Mouse (Mus musculus) forebrain, embryonic 14.5 days (tissue): ENCODE measurements around the gene Serpini1. TPM values are rescaled to one million over a fixed set of nuclear protein-coding genes. Genes with fewer than 3 reads are reported as not detected.
"Not testable (repeated sequence)": the region's sequence is repeated elsewhere in the genome, so short reads cannot be mapped to it uniquely, and the experiment has no call there.

Experiments used
- ATAC-seq: fragments of 200-750 bp; cut with Nextera tagmentation; 2 replicates; pipeline ENCODE4 v1.8.0; 2017; ENCODE audit warnings: mild to moderate bottlenecking, moderate library complexity
- DNase-seq: peaks from one replicate; pipeline ENCODE4 v3.0.0-alpha.2; 2015; ENCODE audit warnings: low spot score
- H3K27ac ChIP-seq: fragments of 300-500 bp; sonication (generic); 2 replicates; pipeline ENCODE4 v1.5.1; 2014; ENCODE audit warnings: low read depth, mild to moderate bottlenecking, control low read depth, low read length, moderate library complexity
- H3K27me3 ChIP-seq: fragments of 300-500 bp; sonication (generic); replicated peaks from 2 replicates; pipeline ENCODE4 v1.6.1; 2014; ENCODE audit warnings: low read length, control low read depth, mixed read lengths; ENCODE audit not compliant: control insufficient read depth, insufficient read depth
- H3K36me3 ChIP-seq: fragments of 300-500 bp; sonication (generic); 2 replicates; pipeline ENCODE4 v1.6.1; 2014; ENCODE audit warnings: low read length, control low read depth; ENCODE audit not compliant: control insufficient read depth, insufficient read depth
- H3K4me1 ChIP-seq: fragments of 300-500 bp; sonication (generic); 2 replicates; pipeline ENCODE4 v1.6.1; 2014; ENCODE audit warnings: antibody characterized with exemption, low read length, control low read depth; ENCODE audit not compliant: control insufficient read depth, insufficient read depth
- H3K4me2 ChIP-seq: fragments of 300-500 bp; sonication (generic); 2 replicates; pipeline ENCODE4 v1.6.1; 2014; ENCODE audit warnings: mild to moderate bottlenecking, control low read depth, low read length
- H3K4me3 ChIP-seq: fragments of 300-500 bp; sonication (generic); 2 replicates; pipeline ENCODE4 v1.5.1; 2014; ENCODE audit warnings: low read depth, low read length, control low read depth
- H3K9ac ChIP-seq: fragments of 300-500 bp; sonication (generic); 2 replicates; pipeline ENCODE4 v1.6.1; 2014; ENCODE audit warnings: mild to moderate bottlenecking, low read length, control low read depth, moderate library complexity
- H3K9me3 ChIP-seq: fragments of 300-500 bp; sonication (generic); replicated peaks from 2 replicates; pipeline ENCODE4 v1.6.1; 2016; ENCODE audit warnings: low read length, control low read depth, mixed read lengths; ENCODE audit not compliant: control insufficient read depth
- WGBS: fragments of 180-500 bp; shearing (Covaris S2); extraction: QIAGEN DNeasy Blood & Tissue Kit; methylation state at CpG from one replicate; pipeline ENCODE4 v1.1.7; 2014; 5-methylcytosine and 5-hydroxymethylcytosine counted together
- polyA plus RNA-seq: library from polyadenylated mRNA; unstranded; fragments of >200 nt; fragmentation: Nextera tagmentation; extraction: Ambion mirVana; gene quantifications from 2 replicates; pipeline ENCODE4 v1.2.1, GENCODE M21; 2014

Gene Serpini1
- polyA plus RNA-seq, 1 experiment from 2014 or later, result 119 TPM

GRCm38 (mm10) chr3:75651603-75652115, 94.3 kb downstream of the Serpini1 start:
- 75% methylated on average over 2 of the region's 2 CpGs for WGBS
- Histone ChIP-seq H3K4me1 (no peaks in the 10 kb centered on the region), H3K27ac (no peak overlapping the region), H3K9ac (no peak overlapping the region), H3K9me3 (no peaks in the 10 kb centered on the region), H3K36me3 (no peaks in the 10 kb centered on the region), H3K4me2 (no peak overlapping the region), H3K4me3 (no peak overlapping the region), H3K27me3 (no peaks in the 10 kb centered on the region)
- ATAC-seq (no peak), DNase-seq (no peak)

GRCm38 (mm10) chr3:75653901-75654300, 96.6 kb downstream of the Serpini1 start:
- H3K4me2 ChIP-seq, H3K36me3 ChIP-seq, ATAC-seq, H3K9me3 ChIP-seq, H3K27me3 ChIP-seq, H3K4me3 ChIP-seq, H3K27ac ChIP-seq, H3K9ac ChIP-seq, H3K4me1 ChIP-seq, DNase-seq: not testable (repeated sequence)
- 68% methylated on average over 4 of the region's 4 CpGs for WGBS

GRCm38 (mm10) chr3:75655578-75656344, 98.4 kb downstream of the Serpini1 start:
- no peaks in the 10 kb centered on the region for H3K36me3 ChIP-seq
- 74% methylated on average over 6 of the region's 6 CpGs for WGBS
- DNase-seq, result no peak
- H3K4me2 ChIP-seq, result no peak overlapping the region
- no peaks in the 10 kb centered on the region for H3K27me3 ChIP-seq
- H3K4me3 ChIP-seq, result no peak overlapping the region
- H3K9me3 ChIP-seq, result no peaks in the 10 kb centered on the region
- H3K9ac ChIP-seq, result no peak overlapping the region
- no peak overlapping the region for H3K27ac ChIP-seq
- H3K4me1 ChIP-seq, result no peaks in the 10 kb centered on the region
- ATAC-seq, result no peak

GRCm38 (mm10) chr3:75666962-75667361, 109.6 kb downstream of the Serpini1 start:
- no peak for DNase-seq
- no peaks in the 10 kb centered on the region for H3K9me3 ChIP-seq
- WGBS, result 91% methylated on average over 3 of the region's 3 CpGs
- no peaks in the 10 kb centered on the region for H3K4me1 ChIP-seq
- H3K4me2 ChIP-seq, result no peak overlapping the region
- H3K27me3 ChIP-seq, result no peaks in the 10 kb centered on the region
- H3K36me3 ChIP-seq, result no peaks in the 10 kb centered on the region
- H3K9ac ChIP-seq, result no peak overlapping the region
- ATAC-seq, result no peak
- H3K4me3 ChIP-seq, result no peak overlapping the region
- H3K27ac ChIP-seq, result no peak overlapping the region

- no peak for ATAC-seq
- Histone ChIP-seq H3K4me3 (no peak overlapping the region), H3K4me1 (no peaks in the 10 kb centered on the region)
Measured at GRCm38 (mm10) chr3:75670425-75670824, 113.1 kb downstream of the Serpini1 start.

GRCm38 (mm10) chr3:75682881-75683280, 125.5 kb downstream of the Serpini1 start:
- Histone ChIP-seq H3K4me2 (no peak overlapping the region), H3K4me1 (no peaks in the 10 kb centered on the region), H3K4me3 (no peak overlapping the region), H3K9me3 (no peaks in the 10 kb centered on the region), H3K27me3 (no peaks in the 10 kb centered on the region), H3K36me3 (no peaks in the 10 kb centered on the region), H3K27ac (no peak overlapping the region), H3K9ac (no peak overlapping the region)
- ATAC-seq, result no peak
- DNase-seq, result no peak

More at GRCm38 (mm10) chr3:75670425-75670824, 113.1 kb downstream of the Serpini1 start:
- H3K27me3 ChIP-seq, result no peaks in the 10 kb centered on the region
- H3K9ac ChIP-seq, result no peak overlapping the region
- WGBS, result 60% methylated on average over 1 of the region's 1 CpGs
- no peak for DNase-seq
- no peak overlapping the region for H3K27ac ChIP-seq
- no peak overlapping the region for H3K4me2 ChIP-seq
- H3K36me3 ChIP-seq, result no peaks in the 10 kb centered on the region
- no peaks in the 10 kb centered on the region for H3K9me3 ChIP-seq

GRCm38 (mm10) chr3:75686775-75687174, 129.4 kb downstream of the Serpini1 start:
- WGBS, result 83% methylated on average over 2 of the region's 2 CpGs

GRCm38 (mm10) chr3:75687187-75687825, 130.0 kb downstream of the Serpini1 start:
- Histone ChIP-seq H3K4me1 (no peaks in the 10 kb centered on the region), H3K4me3 (no peak overlapping the region), H3K27ac (no peak overlapping the region), H3K9ac (no peak overlapping the region), H3K36me3 (no peaks in the 10 kb centered on the region), H3K4me2 (no peak overlapping the region), H3K9me3 (no peaks in the 10 kb centered on the region), H3K27me3 (no peaks in the 10 kb centered on the region)
- ATAC-seq (no peak), DNase-seq (no peak)
- 74% methylated on average over 3 of the region's 3 CpGs for WGBS

More at GRCm38 (mm10) chr3:75686775-75687174, 129.4 kb downstream of the Serpini1 start:
- H3K4me2 ChIP-seq, result no peak overlapping the region
- no peak overlapping the region for H3K9ac ChIP-seq
- DNase-seq (no peak), ATAC-seq (no peak)
- no peaks in the 10 kb centered on the region for H3K36me3 ChIP-seq
- no peak overlapping the region for H3K4me3 ChIP-seq
- no peaks in the 10 kb centered on the region for H3K4me1 ChIP-seq
- no peaks in the 10 kb centered on the region for H3K27me3 ChIP-seq
- H3K27ac ChIP-seq, result no peak overlapping the region
- H3K9me3 ChIP-seq, result no peaks in the 10 kb centered on the region

GRCm38 (mm10) chr3:75690321-75690720, 133.0 kb downstream of the Serpini1 start:
- H3K9ac ChIP-seq, result no peak overlapping the region
- H3K27me3 ChIP-seq, result no peaks in the 10 kb centered on the region
- no peaks in the 10 kb centered on the region for H3K9me3 ChIP-seq
- H3K27ac ChIP-seq, result no peak overlapping the region
- no peak overlapping the region for H3K4me2 ChIP-seq
- DNase-seq, result no peak
- no peak overlapping the region for H3K4me3 ChIP-seq
- no peaks in the 10 kb centered on the region for H3K4me1 ChIP-seq
- ATAC-seq, result no peak
- H3K36me3 ChIP-seq, result no peaks in the 10 kb centered on the region
